Mouse (Mus musculus): Measurements from ENCODE around the gene Bach2. TPM values are rescaled to one million over a fixed set of nuclear protein-coding genes. Genes with fewer than 3 reads are reported as not detected.

Bach2 gene
- total RNA-seq, 2 experiments from 2014 or later = 20.8 to 25.8 TPM

DNA sequence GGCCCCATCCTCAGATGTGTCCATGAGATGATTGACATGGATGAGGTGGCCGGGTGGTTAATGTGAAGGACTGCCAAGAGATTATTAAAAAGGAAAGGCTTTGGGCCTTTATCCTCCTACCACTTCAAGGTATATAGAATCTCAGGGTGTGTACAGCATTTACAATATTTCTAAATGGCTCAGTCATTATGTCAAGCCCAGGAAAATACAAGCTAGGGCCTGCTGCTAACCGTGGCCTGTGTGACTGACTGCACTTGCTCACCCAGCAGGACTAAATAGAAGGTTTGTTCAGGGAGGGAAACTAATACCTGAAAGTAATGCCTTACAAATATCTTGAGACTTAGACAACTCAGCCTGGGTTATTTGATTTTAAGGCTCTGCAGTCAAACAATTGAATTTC, 283.4 kb downstream of the Bach2 start:
- Histone ChIP-seq H3K4me3 (no peak overlapping the region), H3K27ac (no peak overlapping the region)
- intact Hi-C loops (cut with DNase I) = no loop called here
- no peak for TF ChIP-seq CTCF (IDR thresholded peaks at IDR 0.05)
- DNase-seq (ENCODE audit: extremely low spot score in 1 of 2, low spot score in 2 of 2) = no peak

DNA sequence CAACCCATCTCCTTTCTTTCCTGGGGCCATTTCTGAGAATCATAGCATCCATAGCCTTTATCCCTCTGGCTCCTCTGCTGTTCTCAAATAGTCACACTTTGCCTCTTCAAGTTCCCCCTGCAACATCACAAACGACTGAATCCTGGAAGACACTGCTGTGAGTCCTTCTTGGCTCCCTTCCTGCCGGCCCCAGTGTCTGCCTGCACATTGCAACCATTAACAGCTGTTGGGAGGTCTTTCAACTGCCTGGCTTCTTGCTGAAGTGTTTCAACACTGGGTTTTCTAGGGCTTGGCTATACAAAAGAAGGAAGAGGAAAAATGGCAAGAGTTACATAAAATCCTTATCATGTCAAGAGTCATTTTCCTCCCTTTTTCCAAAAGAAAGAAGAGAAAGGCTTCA, 285.7 kb downstream of the Bach2 start:
- no peak overlapping the region for H3K4me3 ChIP-seq
- no peak for DNase-seq (ENCODE audit: extremely low spot score in 1 of 2, low spot score in 2 of 2)
- intact Hi-C loops (cut with DNase I) = loop anchor here (2.0 kb wide), 1 partner anchor 13 kb away; no protein-coding TSS in a partner anchor
- H3K27ac ChIP-seq = no peak overlapping the region
- TF ChIP-seq CTCF (IDR thresholded peaks at IDR 0.05) = no peak

DNA sequence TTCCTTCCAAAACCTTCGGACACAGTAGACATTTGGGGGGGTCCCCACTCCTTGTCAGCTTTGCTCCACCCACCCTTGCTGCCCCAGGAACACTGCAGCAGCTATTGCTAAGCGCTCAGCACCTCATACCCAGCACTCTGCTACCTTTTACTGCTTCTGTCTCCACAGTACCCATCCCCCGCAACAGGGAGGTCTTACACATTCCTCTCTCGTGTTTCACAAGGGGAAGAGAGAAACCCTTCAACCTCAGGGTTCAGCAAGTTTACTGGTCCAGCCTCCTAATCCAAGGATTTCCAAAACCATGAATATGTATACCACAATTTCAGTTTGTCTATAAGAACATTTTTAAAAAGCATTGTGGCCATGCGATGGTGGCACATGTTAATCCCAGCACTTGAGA, 286.4 kb downstream of the Bach2 start:
- H3K4me3 ChIP-seq = no peak overlapping the region
- intact Hi-C loops (cut with DNase I) = loop anchor here (2.0 kb wide), 1 partner anchor 14 kb away; no protein-coding TSS in a partner anchor
- TF ChIP-seq CTCF (IDR thresholded peaks at IDR 0.05) = no peak
- no peak for DNase-seq (ENCODE audit: extremely low spot score in 1 of 2, low spot score in 2 of 2)
- H3K27ac ChIP-seq = no peak overlapping the region

GRCm38 (mm10) chr4:32526228-32526836, 287.7 kb downstream of the Bach2 start:
- intact Hi-C loops (cut with DNase I) = no loop called here
- DNase-seq (ENCODE audit: extremely low spot score in 1 of 2, low spot score in 2 of 2) = no peak
- no peak overlapping the region for H3K4me3 ChIP-seq
- no peak overlapping the region; the same call in 1 of the 2 replicates for H3K27ac ChIP-seq
- TF ChIP-seq CTCF (IDR thresholded peaks at IDR 0.05) = no peak

- peak overlapping the region; percentile 85; the same call in 1 of the 2 replicates for H3K27ac ChIP-seq
- no peak for DNase-seq (ENCODE audit: extremely low spot score in 1 of 2, low spot score in 2 of 2)
- intact Hi-C loops (cut with DNase I) = no loop called here
- H3K4me3 ChIP-seq = no peak overlapping the region
- no peak for TF ChIP-seq CTCF (IDR thresholded peaks at IDR 0.05)
These were observed 290.9 kb downstream of the Bach2 start for GRCm38 (mm10) chr4:32529443-32529995.

DNA sequence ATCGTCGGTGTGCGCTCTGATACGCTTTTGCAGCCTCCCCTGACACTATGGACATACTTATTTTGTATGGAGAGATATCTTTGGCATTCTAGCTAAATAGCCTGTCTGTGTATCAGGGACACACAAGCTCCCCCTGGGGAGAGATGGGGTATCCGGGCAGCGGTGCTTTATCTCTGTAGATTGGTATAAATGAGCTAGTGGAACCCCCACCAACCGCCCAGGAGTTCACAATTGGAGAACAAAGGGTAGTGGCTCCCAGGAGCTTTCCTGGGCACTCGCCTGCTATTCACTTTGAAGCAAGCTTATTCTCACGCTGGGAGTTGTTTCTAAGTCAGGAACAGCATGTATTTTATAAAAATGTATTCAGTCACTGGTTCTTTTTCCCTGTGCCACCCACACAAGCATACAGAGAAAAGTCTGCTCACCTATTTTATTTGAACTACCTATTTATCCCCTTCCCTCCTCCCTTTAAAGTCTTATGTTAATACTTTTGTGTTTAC, 291.9 kb downstream of the Bach2 start:
- H3K4me3 ChIP-seq = peak overlapping the region; percentile 41
- peak overlapping the region; percentile 85 for H3K27ac ChIP-seq
- DNase-seq (ENCODE audit: extremely low spot score in 1 of 2, low spot score in 2 of 2) = no peak
- intact Hi-C loops (cut with DNase I) = loop anchor here (1.0 to 10.0 kb wide), 3 partner anchors 98 to 476 kb away; no protein-coding TSS in a partner anchor
- no peak for TF ChIP-seq CTCF (IDR thresholded peaks at IDR 0.05)

DNA sequence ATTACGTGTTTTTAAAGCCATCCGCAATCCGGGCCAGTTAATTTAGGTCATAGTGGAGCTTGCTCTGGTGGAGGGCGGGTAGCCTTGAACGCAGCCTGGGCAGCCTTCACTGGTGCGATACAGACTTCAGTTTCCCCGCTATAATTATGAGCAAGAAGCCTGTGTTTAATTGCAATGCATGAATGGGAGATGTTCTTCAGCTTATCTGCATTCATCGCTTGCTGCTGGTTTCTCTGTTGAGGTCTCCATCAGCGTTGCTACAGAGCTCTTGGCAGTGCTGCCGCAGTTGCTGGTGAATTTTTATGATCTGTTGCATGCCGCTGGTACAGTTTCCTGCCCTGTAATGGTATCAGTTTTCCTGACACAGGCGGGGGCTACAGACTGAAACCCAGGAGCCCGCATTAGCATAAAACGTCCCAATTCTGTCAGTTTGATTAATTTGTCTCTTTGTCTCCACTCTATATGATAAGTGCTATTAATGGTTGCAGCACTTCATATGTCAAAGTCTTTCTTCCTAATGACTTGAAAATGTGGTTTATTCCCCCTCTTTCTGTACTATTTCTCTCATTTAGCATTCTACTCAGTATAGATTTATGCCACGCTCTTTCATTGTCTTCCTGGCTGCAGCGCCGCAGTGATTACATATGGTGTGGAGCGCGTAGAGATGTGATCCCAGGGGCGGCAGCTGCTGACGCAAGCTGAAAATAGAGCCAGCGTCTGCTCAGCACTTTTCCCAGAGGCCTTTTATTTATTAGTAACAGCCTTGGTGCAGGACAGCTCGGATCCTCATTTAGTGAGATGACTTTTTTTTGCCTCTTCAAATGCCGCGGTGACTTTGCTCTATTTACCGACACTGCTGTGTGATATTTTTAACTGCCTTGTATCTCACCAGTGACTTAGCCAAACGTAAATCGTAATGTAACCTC, 292.6 kb downstream of the Bach2 start:
- intact Hi-C loops (cut with DNase I) = loop anchor here (1.0 to 10.0 kb wide), 3 partner anchors 99 to 476 kb away; no protein-coding TSS in a partner anchor
- Histone ChIP-seq H3K27ac (peak overlapping the region; percentile 85), H3K4me3 (peak overlapping the region; percentile 41)
- DNase-seq (ENCODE audit: extremely low spot score in 1 of 2, low spot score in 2 of 2) = peak; percentile 50 to 53
- TF ChIP-seq CTCF (IDR thresholded peaks at IDR 0.05) = no peak

GRCm38 (mm10) chr4:32532079-32532478, 293.5 kb downstream of the Bach2 start:
- Histone ChIP-seq H3K27ac (peak overlapping the region; percentile 85; the same call in 1 of the 2 replicates), H3K4me3 (peak overlapping the region; percentile 41)
- intact Hi-C loops (cut with DNase I) = loop anchor here (5.0 to 10.0 kb wide), 2 partner anchors 230 to 477 kb away; no protein-coding TSS in a partner anchor
- DNase-seq (ENCODE audit: extremely low spot score in 1 of 2, low spot score in 2 of 2) = no peak
- TF ChIP-seq CTCF (IDR thresholded peaks at IDR 0.05) = no peak

GRCm38 (mm10) chr4:32533735-32534134, 295.1 kb downstream of the Bach2 start:
- intact Hi-C loops (cut with DNase I) = loop anchor here (5.0 to 10.0 kb wide), 2 partner anchors 231 to 479 kb away; no protein-coding TSS in a partner anchor
- no peak for DNase-seq (ENCODE audit: extremely low spot score in 1 of 2, low spot score in 2 of 2)
- H3K4me3 ChIP-seq = no peak overlapping the region
- TF ChIP-seq CTCF (IDR thresholded peaks at IDR 0.05) = no peak
- H3K27ac ChIP-seq = peak overlapping the region; percentile 38

- Histone ChIP-seq H3K27ac (no peak overlapping the region), H3K4me3 (no peak overlapping the region)
- no peak for DNase-seq (ENCODE audit: extremely low spot score in 1 of 2, low spot score in 2 of 2)
- no peak for TF ChIP-seq CTCF (IDR thresholded peaks at IDR 0.05)
- intact Hi-C loops (cut with DNase I) = loop anchor here (5.0 to 10.0 kb wide), 3 partner anchors 383 to 481 kb away; no protein-coding TSS in a partner anchor
These were observed 297.0 kb downstream of the Bach2 start for GRCm38 (mm10) chr4:32535626-32536025.

- Histone ChIP-seq H3K27ac (no peak overlapping the region), H3K4me3 (no peak overlapping the region)
- intact Hi-C loops (cut with DNase I) = loop anchor here (5.0 to 10.0 kb wide), 3 partner anchors 385 to 482 kb away; no protein-coding TSS in a partner anchor
- no peak for DNase-seq (ENCODE audit: extremely low spot score in 1 of 2, low spot score in 2 of 2)
- TF ChIP-seq CTCF (IDR thresholded peaks at IDR 0.05) = no peak; the same call in 1 of the 2 replicates
These were observed 298.4 kb downstream of the Bach2 start for GRCm38 (mm10) chr4:32536870-32537508.
